Mouse (Mus musculus): ENCODE results near the gene Arl1. TPM values are rescaled to one million over a fixed set of nuclear protein-coding genes. Genes with fewer than 3 reads are reported as not detected.
"Not testable (repeated sequence)": the region's sequence is repeated elsewhere in the genome, so short reads cannot be mapped to it uniquely, and the experiment has no call there.

Gene Arl1
- polyA plus RNA-seq, 1 experiment from 2014 or later = 89.4 TPM

DNA sequence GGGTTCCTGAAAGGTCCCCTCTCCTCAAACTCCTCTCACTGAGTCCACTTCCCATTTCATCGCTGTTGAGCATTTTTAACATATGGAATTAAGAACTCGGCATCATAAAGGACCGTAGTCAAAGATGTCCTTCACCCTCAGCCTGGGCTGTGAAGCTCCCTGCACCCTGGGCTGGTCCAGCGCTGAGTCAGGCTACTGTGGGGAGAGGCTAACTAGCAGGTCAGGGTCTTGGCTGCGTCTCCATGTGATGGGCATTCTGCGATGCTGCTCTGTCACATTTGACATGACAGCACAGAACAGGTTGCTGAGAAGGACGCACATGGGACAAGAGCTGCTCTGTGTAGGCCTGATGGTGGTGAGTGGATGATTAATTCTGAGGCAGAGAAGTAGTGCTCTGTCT is 39.0 kb downstream of the Arl1 start:
- ATAC-seq = no peak
- H3K27me3 ChIP-seq (ENCODE audit: insufficient read depth, low read length) = no peaks in the 10 kb centered on the region
- no peaks in the 10 kb centered on the region for H3K9me3 ChIP-seq (ENCODE audit: low read length)
- H3K27ac ChIP-seq (ENCODE audit: low read depth) = no peak overlapping the region
- TF ChIP-seq EP300 (IDR thresholded peaks at IDR 0.05; ENCODE audit: low read depth) = no peak
- H3K4me3 ChIP-seq (ENCODE audit: low read depth, low read length) = no peak overlapping the region
- H3K36me3 ChIP-seq (replicated peaks; ENCODE audit: insufficient read depth, low read length) = peaks cover 44% of the 10 kb centered on the region
- no peak overlapping the region for H3K4me2 ChIP-seq (ENCODE audit: low read depth, low read length)
- H3K9ac ChIP-seq (replicated peaks) = no peak overlapping the region
- WGBS (ENCODE audit: insufficient replicate concordance) = 89% methylated on average over 7 of the region's 7 CpGs
- no peaks in the 10 kb centered on the region for H3K4me1 ChIP-seq (ENCODE audit: insufficient read depth)
- no peak for DNase-seq

GRCm38 (mm10) chr10:88772965-88773364 is 42.3 kb downstream of the Arl1 start:
- H3K4me1 ChIP-seq (ENCODE audit: insufficient read depth); H3K4me2 ChIP-seq (ENCODE audit: low read depth, low read length); H3K27me3 ChIP-seq (ENCODE audit: insufficient read depth, low read length); H3K9me3 ChIP-seq (ENCODE audit: low read length); H3K27ac ChIP-seq (ENCODE audit: low read depth); ATAC-seq; H3K4me3 ChIP-seq (ENCODE audit: low read depth, low read length); H3K9ac ChIP-seq (replicated peaks); DNase-seq: not testable (repeated sequence)
- 83% methylated on average over 5 of the region's 5 CpGs for WGBS (ENCODE audit: insufficient replicate concordance)
- peaks cover 40% of the 10 kb centered on the region for H3K36me3 ChIP-seq (replicated peaks; ENCODE audit: insufficient read depth, low read length)

GRCm38 (mm10) chr10:88776206-88776605 is 45.5 kb downstream of the Arl1 start:
- 75% methylated on average over 6 of the region's 6 CpGs for WGBS (ENCODE audit: insufficient replicate concordance)
- TF ChIP-seq EP300 (IDR thresholded peaks at IDR 0.05; ENCODE audit: low read depth) = no peak
- H3K4me2 ChIP-seq (ENCODE audit: low read depth, low read length) = no peak overlapping the region
- peaks cover 30% of the 10 kb centered on the region for H3K36me3 ChIP-seq (replicated peaks; ENCODE audit: insufficient read depth, low read length)
- no peaks in the 10 kb centered on the region for H3K27me3 ChIP-seq (ENCODE audit: insufficient read depth, low read length)
- H3K4me3 ChIP-seq (ENCODE audit: low read depth, low read length) = no peak overlapping the region
- no peak overlapping the region for H3K27ac ChIP-seq (ENCODE audit: low read depth)
- no peak for DNase-seq
- ATAC-seq = no peak
- H3K9me3 ChIP-seq (ENCODE audit: low read length) = no peaks in the 10 kb centered on the region
- H3K9ac ChIP-seq (replicated peaks) = no peak overlapping the region
- no peaks in the 10 kb centered on the region for H3K4me1 ChIP-seq (ENCODE audit: insufficient read depth)

- WGBS (ENCODE audit: insufficient replicate concordance) = 73% methylated on average over 4 of the region's 4 CpGs
- Histone ChIP-seq H3K9ac (replicated peaks) (no peak overlapping the region), H3K36me3 (replicated peaks; ENCODE audit: insufficient read depth, low read length) (peaks cover 21% of the 10 kb centered on the region), H3K4me2 (ENCODE audit: low read depth, low read length) (no peak overlapping the region), H3K4me1 (ENCODE audit: insufficient read depth) (no peaks in the 10 kb centered on the region), H3K27ac (ENCODE audit: low read depth) (no peak overlapping the region), H3K27me3 (ENCODE audit: insufficient read depth, low read length) (no peaks in the 10 kb centered on the region), H3K9me3 (ENCODE audit: low read length) (no peaks in the 10 kb centered on the region), H3K4me3 (ENCODE audit: low read depth, low read length) (no peak overlapping the region)
- no peak for ATAC-seq
- TF ChIP-seq CTCF (IDR thresholded peaks at IDR 0.05; ENCODE audit: low read depth) = no peak
- no peak for TF ChIP-seq EP300 (IDR thresholded peaks at IDR 0.05; ENCODE audit: low read depth)
- no peak for DNase-seq
These were observed 50.1 kb downstream of the Arl1 start for GRCm38 (mm10) chr10:88780716-88781115.

- H3K9ac ChIP-seq (replicated peaks); H3K9me3 ChIP-seq (ENCODE audit: low read length); ATAC-seq; H3K27me3 ChIP-seq (ENCODE audit: insufficient read depth, low read length); DNase-seq; H3K4me3 ChIP-seq (ENCODE audit: low read depth, low read length); H3K4me2 ChIP-seq (ENCODE audit: low read depth, low read length); H3K4me1 ChIP-seq (ENCODE audit: insufficient read depth); H3K27ac ChIP-seq (ENCODE audit: low read depth): not testable (repeated sequence)
- peaks cover 19% of the 10 kb centered on the region for H3K36me3 ChIP-seq (replicated peaks; ENCODE audit: insufficient read depth, low read length)
- whole genome bisulfite sequencing (ENCODE audit: insufficient replicate concordance) = 75% methylated on average over 2 of the region's 2 CpGs
These were observed 52.5 kb downstream of the Arl1 start for GRCm38 (mm10) chr10:88783135-88783534.

DNA sequence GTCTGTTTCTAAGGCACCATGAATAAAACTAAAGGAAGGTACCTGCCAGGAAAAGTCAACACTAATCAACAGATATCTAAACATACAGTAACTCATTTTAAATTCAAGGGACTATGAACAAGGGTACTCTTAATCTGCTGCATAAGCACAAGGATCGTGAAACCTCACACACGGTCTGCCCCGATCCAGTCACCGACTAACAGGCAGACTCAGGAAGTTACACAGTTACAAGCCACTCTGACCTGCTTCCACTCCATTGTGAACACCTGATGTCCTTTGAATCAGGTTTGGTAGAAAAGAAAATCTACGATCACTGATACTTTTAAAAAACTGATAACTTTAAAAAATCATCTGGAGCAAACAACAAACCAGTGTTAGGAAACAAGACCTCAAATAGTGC is 53.3 kb downstream of the Arl1 start:
- TF ChIP-seq CTCF (IDR thresholded peaks at IDR 0.05; ENCODE audit: low read depth) (no peak), EP300 (IDR thresholded peaks at IDR 0.05; ENCODE audit: low read depth) (no peak)
- WGBS (ENCODE audit: insufficient replicate concordance) = 90% methylated on average over 5 of the region's 5 CpGs
- H3K9ac ChIP-seq (replicated peaks) = no peak overlapping the region
- H3K9me3 ChIP-seq (ENCODE audit: low read length) = no peaks in the 10 kb centered on the region
- no peak overlapping the region for H3K4me3 ChIP-seq (ENCODE audit: low read depth, low read length)
- no peak overlapping the region for H3K4me2 ChIP-seq (ENCODE audit: low read depth, low read length)
- no peaks in the 10 kb centered on the region for H3K27me3 ChIP-seq (ENCODE audit: insufficient read depth, low read length)
- DNase-seq = no peak
- no peaks in the 10 kb centered on the region for H3K4me1 ChIP-seq (ENCODE audit: insufficient read depth)
- ATAC-seq = no peak; the same call in 1 of the 2 replicates
- H3K36me3 ChIP-seq (replicated peaks; ENCODE audit: insufficient read depth, low read length) = peaks cover 18% of the 10 kb centered on the region; the same call in 1 of the 2 replicates
- H3K27ac ChIP-seq (ENCODE audit: low read depth) = peak overlapping the region; percentile 45; the same call in 1 of the 2 replicates

DNA sequence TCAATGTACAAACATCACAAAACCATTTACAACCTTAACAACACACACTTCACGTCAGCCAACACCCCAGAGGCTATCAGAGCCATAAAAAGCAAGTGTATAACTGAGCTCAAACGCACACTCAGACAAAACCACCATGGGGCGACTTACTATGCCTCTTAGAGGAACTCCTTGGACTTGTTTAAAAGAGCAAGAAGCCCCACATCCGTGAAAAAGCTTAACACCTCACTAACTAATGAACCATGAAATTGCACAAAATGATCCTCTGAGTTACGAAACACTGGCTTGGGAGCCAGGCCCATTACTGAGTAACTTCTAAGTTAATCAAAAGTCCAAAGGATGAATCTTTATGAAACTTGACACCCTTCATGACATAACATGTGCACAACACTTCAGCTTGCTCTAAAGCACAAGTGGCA is 53.9 kb downstream of the Arl1 start:
- DNase-seq = no peak
- Histone ChIP-seq H3K27ac (ENCODE audit: low read depth) (peak overlapping the region; percentile 45; the same call in 1 of the 2 replicates), H3K36me3 (replicated peaks; ENCODE audit: insufficient read depth, low read length) (peaks cover 19% of the 10 kb centered on the region; the same call in 1 of the 2 replicates), H3K9ac (replicated peaks) (no peak overlapping the region), H3K27me3 (ENCODE audit: insufficient read depth, low read length) (no peaks in the 10 kb centered on the region), H3K9me3 (ENCODE audit: low read length) (no peaks in the 10 kb centered on the region), H3K4me2 (ENCODE audit: low read depth, low read length) (no peak overlapping the region), H3K4me1 (ENCODE audit: insufficient read depth) (no peaks in the 10 kb centered on the region), H3K4me3 (ENCODE audit: low read depth, low read length) (no peak overlapping the region)
- peak; percentile 23; the same call in 1 of the 2 replicates for TF ChIP-seq EP300 (IDR thresholded peaks at IDR 0.05; ENCODE audit: low read depth)
- no peak for TF ChIP-seq CTCF (IDR thresholded peaks at IDR 0.05; ENCODE audit: low read depth)
- 62% methylated on average over 5 of the region's 5 CpGs for WGBS (ENCODE audit: insufficient replicate concordance)
- ATAC-seq = peak; percentile 89

All from liver, postnatal 0 days (tissue).